In genomic region chr16:32697665-32698446, GRCm38 (mm10) we compare ENCODE assay signal across 14 mouse cellular contexts. TPM values are rescaled to one million over a fixed set of nuclear protein-coding genes. Genes with fewer than 3 reads are reported as not detected.
A peak's percentile ranks its signal among the peaks of the same experiment; 100 is the strongest.
DNase-seq lines count a peak whose midpoint lies in the region; ATAC-seq and TF ChIP-seq lines count a peak whose summit lies in the region.
"Had no signal": no experiment of that assay in that cellular context is flagged by ENCODE, and none has a peak within 500 bp of the region (broad histone marks: within the 10 kb centered on the region; RNA-seq: fewer than 3 reads in every experiment).

No protein-coding gene starts in this region.

- ATAC-seq in kidney, embryonic 16.5 days (ENCODE audit: low FRiP score, low TSS enrichment) = 0 out of 2 replicates have a peak, but pooled peaks have one; percentile 39
- no peak for ATAC-seq in liver, embryonic 14.5 days (ENCODE audit: insufficient read depth)
- ATAC-seq in neural tube, embryonic 15.5 days (ENCODE audit: low FRiP score) = no peak
- ATAC-seq: forebrain, embryonic 15.5 days had no signal

- H3K4me1 ChIP-seq in kidney, embryonic 16.5 days (ENCODE audit: insufficient read depth, low read length) = 0 out of 2 replicates have a peak, but pooled peaks cover 7% of the 10 kb centered on the region
- H3K4me1 ChIP-seq in ES-Bruce4 (ENCODE audit: control insufficient read depth, insufficient read depth, low read length) = no peaks in the 10 kb centered on the region
- H3K4me1 ChIP-seq in liver, embryonic 14.5 days (replicated peaks; ENCODE audit: control insufficient read depth in 2 of 2, insufficient read depth in 2 of 2, low read length in 1 of 2) = peaks cover 0 to 3% of the 10 kb centered on the region in 2 experiments; a peak in 2 of 4 replicates
- 0 out of 2 replicates have a peak, but pooled peaks cover 4% of the 10 kb centered on the region for H3K4me1 ChIP-seq in neural tube, embryonic 15.5 days
- H3K4me1 ChIP-seq: embryonic facial prominence, embryonic 10.5 days; forebrain, embryonic 15.5 days; neural tube, embryonic 13.5 days had no signal

- no peak overlapping the region for H3K4me2 ChIP-seq in kidney, embryonic 16.5 days (replicated peaks; ENCODE audit: low read depth, low read length)
- no peak overlapping the region for H3K4me2 ChIP-seq in liver, embryonic 14.5 days (ENCODE audit: low read depth)
- no peak overlapping the region for H3K4me2 ChIP-seq in neural tube, embryonic 15.5 days
- H3K4me2 ChIP-seq: forebrain, embryonic 15.5 days; heart, embryonic 11.5 days; neural tube, embryonic 13.5 days had no signal

- WGBS in kidney, embryonic 16.5 days = 90% methylated on average over 22 of the region's 22 CpGs
- WGBS in liver, embryonic 14.5 days (ENCODE audit: insufficient replicate concordance) = 84% methylated on average over 22 of the region's 22 CpGs
- WGBS in neural tube, embryonic 15.5 days = 90% methylated on average over 22 of the region's 22 CpGs

- no peaks in the 10 kb centered on the region for H3K9me3 ChIP-seq in kidney, embryonic 16.5 days (ENCODE audit: low read length)
- no peaks in the 10 kb centered on the region for H3K9me3 ChIP-seq in ES-Bruce4 (replicated peaks; ENCODE audit: control insufficient read depth, insufficient read depth, low read length, poor library complexity, severe bottlenecking)
- H3K9me3 ChIP-seq in liver, embryonic 14.5 days (ENCODE audit: control insufficient read depth, low read length) = no peaks in the 10 kb centered on the region
- H3K9me3 ChIP-seq in neural tube, embryonic 15.5 days (replicated peaks) = no peaks in the 10 kb centered on the region
- H3K9me3 ChIP-seq: embryonic facial prominence, embryonic 10.5 days; forebrain, embryonic 15.5 days; neural tube, embryonic 13.5 days had no signal

- TF ChIP-seq POLR2A in ES-Bruce4 (IDR thresholded peaks at IDR 0.05; ENCODE audit: insufficient read depth, low read length) = no peak

- no peak overlapping the region for H3K27ac ChIP-seq in kidney, embryonic 16.5 days (ENCODE audit: low read length)
- no peak overlapping the region for H3K27ac ChIP-seq in ES-Bruce4 (ENCODE audit: insufficient read depth, low read length)
- H3K27ac ChIP-seq in liver, embryonic 14.5 days = no peak overlapping the region
- no peak overlapping the region for H3K27ac ChIP-seq in neural tube, embryonic 15.5 days (replicated peaks)
- H3K27ac ChIP-seq: embryonic facial prominence, embryonic 10.5 days; forebrain, embryonic 15.5 days; neural tube, embryonic 13.5 days had no signal

- TF ChIP-seq EP300 in ES-Bruce4 (IDR thresholded peaks at IDR 0.05; ENCODE audit: insufficient read depth, low read depth, low read length) = no peak
- TF ChIP-seq EP300 in liver, embryonic 14.5 days (IDR thresholded peaks at IDR 0.05; ENCODE audit: low read depth) = no peak

- TF ChIP-seq CTCF in ES-Bruce4 (IDR thresholded peaks at IDR 0.05; ENCODE audit: low read depth, low read length) = peak; percentile 16
- TF ChIP-seq CTCF in liver, embryonic 14.5 days (IDR thresholded peaks at IDR 0.05; ENCODE audit: low read depth) = peak; percentile 38; the same call in 1 of the 2 replicates

- H3K4me3 ChIP-seq in kidney, embryonic 16.5 days (ENCODE audit: low read length) = no peak overlapping the region
- H3K4me3 ChIP-seq in ES-Bruce4 (ENCODE audit: low read depth, low read length) = 0 out of 2 replicates have a peak overlapping the region, but pooled peaks have one; percentile 5
- no peak overlapping the region for H3K4me3 ChIP-seq in liver, embryonic 14.5 days (ENCODE audit: insufficient read depth in 1 of 2, low read depth in 2 of 2, low read length in 2 of 2)
- no peak overlapping the region for H3K4me3 ChIP-seq in neural tube, embryonic 15.5 days (replicated peaks)
- H3K4me3 ChIP-seq: embryonic facial prominence, embryonic 10.5 days; forebrain, embryonic 15.5 days; neural tube, embryonic 13.5 days had no signal

- H3K36me3 ChIP-seq in kidney, embryonic 16.5 days (ENCODE audit: insufficient read depth, low read length) = no peaks in the 10 kb centered on the region
- no peaks in the 10 kb centered on the region for H3K36me3 ChIP-seq in ES-Bruce4 (ENCODE audit: control insufficient read depth, insufficient read depth, low read length, poor library complexity, severe bottlenecking)
- no peaks in the 10 kb centered on the region for H3K36me3 ChIP-seq in liver, embryonic 14.5 days (replicated peaks; ENCODE audit: control insufficient read depth, insufficient read depth, low read depth)
- H3K36me3 ChIP-seq in neural tube, embryonic 15.5 days = no peaks in the 10 kb centered on the region
- H3K36me3 ChIP-seq: embryonic facial prominence, embryonic 10.5 days; forebrain, embryonic 15.5 days; neural tube, embryonic 13.5 days had no signal

- no peak overlapping the region for H3K9ac ChIP-seq in kidney, embryonic 16.5 days (replicated peaks; ENCODE audit: low read length)
- H3K9ac ChIP-seq in ES-Bruce4 (ENCODE audit: low read depth, poor library complexity, severe bottlenecking) = no peak overlapping the region
- no peak overlapping the region for H3K9ac ChIP-seq in liver, embryonic 14.5 days (replicated peaks)
- H3K9ac ChIP-seq in neural tube, embryonic 15.5 days (replicated peaks) = no peak overlapping the region
- H3K9ac ChIP-seq: forebrain, embryonic 15.5 days; neural tube, embryonic 13.5 days had no signal

- no peak for DNase-seq in kidney, adult 11 months
- peak; percentile 73 for DNase-seq in adrenal gland, postnatal 10 days
- no peak for DNase-seq in liver, embryonic 14.5 days (ENCODE audit: low read depth in 3 of 3, low spot score in 3 of 3)
- DNase-seq in left cerebral cortex, adult 8-10 months (ENCODE audit: low spot score in 2 of 2) = no peak
- no peak for DNase-seq in right cerebral cortex, postnatal 14 days

- no peaks in the 10 kb centered on the region for H3K27me3 ChIP-seq in kidney, embryonic 16.5 days (ENCODE audit: insufficient read depth, low read length)
- H3K27me3 ChIP-seq in ES-Bruce4 (ENCODE audit: control insufficient read depth, insufficient read depth, low read length, poor library complexity, severe bottlenecking) = no peaks in the 10 kb centered on the region
- H3K27me3 ChIP-seq in liver, embryonic 14.5 days (ENCODE audit: control insufficient read depth, insufficient read depth, low read length) = no peaks in the 10 kb centered on the region
- no peaks in the 10 kb centered on the region for H3K27me3 ChIP-seq in neural tube, embryonic 15.5 days (replicated peaks)
- H3K27me3 ChIP-seq: forebrain, embryonic 15.5 days; neural tube, embryonic 13.5 days had no signal

RNA-seq across cellular contexts. Expression of gene Muc4, which starts 37.8 kb away (rescaled TPM):
- polyA plus RNA-seq in kidney, embryonic 16.5 days (2015; fragmentation: Nextera tagmentation; extraction: Ambion mirVana) = 0.27 and 0.44 TPM in 2 replicates
- polyA plus RNA-seq in ES-Bruce4 (2011; ENCODE audit: insufficient read depth, insufficient read length, low read depth, missing spikeins) = not detected in 2 replicates
- total RNA-seq in adrenal gland, postnatal 10 days (2021) = under 1 TPM; 0.12 to 0.27 TPM
- polyA plus RNA-seq in liver, embryonic 14.5 days (2012; rRNA removed) = 0.63 and 0.71 TPM in 2 replicates
- polyA plus RNA-seq in liver, embryonic 14.5 days (2014; fragmentation: Nextera tagmentation; extraction: Ambion mirVana) = 0.76 and 0.79 TPM in 2 replicates
- polyA plus RNA-seq in neural tube, embryonic 15.5 days (2015; fragmentation: Nextera tagmentation; extraction: Ambion mirVana) = 0.14 and 0.24 TPM in 2 replicates
- under 1 TPM in 1 of 4 experiments, not detected in 3; 0.05 TPM for total RNA-seq in left cerebral cortex, adult 8-10 months (2022)
- total RNA-seq: left cerebral cortex, postnatal 14 days; megakaryocyte, adult 5-6 weeks had no signal
- polyA plus RNA-seq: forebrain, embryonic 15.5 days; neural tube, embryonic 13.5 days had no signal

RNA-seq across cellular contexts. Expression of gene Tnk2, which starts 54.2 kb away (rescaled TPM):
- polyA plus RNA-seq in kidney, embryonic 16.5 days (2015; fragmentation: Nextera tagmentation; extraction: Ambion mirVana) = 10.9 and 11.3 TPM in 2 replicates
- polyA plus RNA-seq in ES-Bruce4 (2011; ENCODE audit: insufficient read depth, insufficient read length, low read depth, missing spikeins) = 37.6 and 42.4 TPM in 2 replicates
- 10 to 100 TPM; 45.1 to 85.2 TPM for total RNA-seq in adrenal gland, postnatal 10 days (2021)
- polyA plus RNA-seq in liver, embryonic 14.5 days (2012; rRNA removed) = 15.3 and 19.4 TPM in 2 replicates
- 3.8 and 4.6 TPM in 2 replicates for polyA plus RNA-seq in liver, embryonic 14.5 days (2014; fragmentation: Nextera tagmentation; extraction: Ambion mirVana)
- polyA plus RNA-seq in neural tube, embryonic 15.5 days (2015; fragmentation: Nextera tagmentation; extraction: Ambion mirVana) = 20.0 and 23.2 TPM in 2 replicates
- total RNA-seq in left cerebral cortex, adult 8-10 months (2022) = 100 to 1,000 TPM; 243 to 266 (median 252) TPM
